In genomic region chr8:46671496-46671895, GRCm38 (mm10) we compare ENCODE assay signal across 9 mouse cellular contexts. TPM values are rescaled to one million over a fixed set of nuclear protein-coding genes. Genes with fewer than 3 reads are reported as not detected.
DNase-seq lines count a peak whose midpoint lies in the region; ATAC-seq and TF ChIP-seq lines count a peak whose summit lies in the region.
"Had no signal": no experiment of that assay in that cellular context is flagged by ENCODE, and none has a peak within 500 bp of the region (broad histone marks: within the 10 kb centered on the region; RNA-seq: fewer than 3 reads in every experiment).

No protein-coding gene starts in this region.

- H3K36me3 ChIP-seq in kidney, postnatal 0 days (ENCODE audit: insufficient read depth, low read length) = no peaks in the 10 kb centered on the region
- no peaks in the 10 kb centered on the region for H3K36me3 ChIP-seq in liver, postnatal 0 days (replicated peaks; ENCODE audit: insufficient read depth, low read length)
- H3K36me3 ChIP-seq: heart, embryonic 15.5 days had no signal

- H3K27ac ChIP-seq in kidney, postnatal 0 days = no peak overlapping the region
- H3K27ac ChIP-seq in liver, postnatal 0 days (ENCODE audit: low read depth) = no peak overlapping the region
- H3K27ac ChIP-seq: heart, embryonic 15.5 days had no signal

- H3K9me3 ChIP-seq in kidney, postnatal 0 days (replicated peaks; ENCODE audit: low read length) = no peaks in the 10 kb centered on the region
- no peaks in the 10 kb centered on the region for H3K9me3 ChIP-seq in liver, postnatal 0 days (ENCODE audit: low read length)
- H3K9me3 ChIP-seq: heart, embryonic 15.5 days had no signal

- H3K4me3 ChIP-seq in kidney, postnatal 0 days (replicated peaks; ENCODE audit: low read depth, low read length) = no peak overlapping the region
- H3K4me3 ChIP-seq in liver, postnatal 0 days (ENCODE audit: low read depth, low read length) = no peak overlapping the region
- H3K4me3 ChIP-seq: heart, embryonic 15.5 days had no signal

- no peak overlapping the region for H3K9ac ChIP-seq in kidney, postnatal 0 days (ENCODE audit: low read depth, low read length)
- H3K9ac ChIP-seq in liver, postnatal 0 days (replicated peaks) = no peak overlapping the region
- H3K9ac ChIP-seq: heart, embryonic 15.5 days had no signal

- DNase-seq in ovary, postnatal 10 days (ENCODE audit: low spot score) = peak; percentile 45
- DNase-seq in ovary, adult 18-20 months (ENCODE audit: low spot score) = no peak
- peak; percentile 47 for DNase-seq in brain, adult 2 months (ENCODE audit: low read depth, low spot score)
- peak; percentile 35 for DNase-seq in forelimb bud, embryonic 11.5 days (ENCODE audit: low read depth, low spot score)
- DNase-seq in kidney, postnatal 0 days (ENCODE audit: low spot score) = peak; percentile 74
- peak; percentile 70 for DNase-seq in liver, postnatal 0 days
- peak; percentile 36 for DNase-seq in right cerebral cortex, postnatal 25 days

- no peaks in the 10 kb centered on the region for H3K4me1 ChIP-seq in kidney, postnatal 0 days (replicated peaks; ENCODE audit: insufficient read depth, low read length)
- H3K4me1 ChIP-seq in liver, postnatal 0 days (ENCODE audit: insufficient read depth) = no peaks in the 10 kb centered on the region
- H3K4me1 ChIP-seq: heart, embryonic 15.5 days had no signal

- no peak overlapping the region for H3K4me2 ChIP-seq in kidney, postnatal 0 days (ENCODE audit: low read length)
- H3K4me2 ChIP-seq in liver, postnatal 0 days (ENCODE audit: low read depth, low read length) = no peak overlapping the region
- H3K4me2 ChIP-seq: heart, embryonic 15.5 days had no signal

- TF ChIP-seq CTCF in kidney, postnatal 0 days (IDR thresholded peaks at IDR 0.05; ENCODE audit: low read depth) = peak; percentile 90
- peak; percentile 84 for TF ChIP-seq CTCF in liver, postnatal 0 days (IDR thresholded peaks at IDR 0.05; ENCODE audit: low read depth)

- 0% methylated on average over 2 of the region's 2 CpGs for WGBS in kidney, postnatal 0 days
- WGBS in liver, postnatal 0 days (ENCODE audit: insufficient replicate concordance) = 2% methylated on average over 2 of the region's 2 CpGs

- TF ChIP-seq EP300 in liver, postnatal 0 days (IDR thresholded peaks at IDR 0.05; ENCODE audit: low read depth) = no peak; the same call in 1 of the 2 replicates

- no peak for ATAC-seq in kidney, postnatal 0 days (replicated peaks; ENCODE audit: low FRiP score, low read depth)
- ATAC-seq in liver, postnatal 0 days = no peak
- no peak for ATAC-seq in monocyte, adult 5-6 weeks (replicated peaks; ENCODE audit: insufficient number of reproducible peaks, low FRiP score, low TSS enrichment, poor library complexity, severe bottlenecking)

- no peaks in the 10 kb centered on the region for H3K27me3 ChIP-seq in kidney, postnatal 0 days (ENCODE audit: insufficient read depth, low read length)
- H3K27me3 ChIP-seq in liver, postnatal 0 days (ENCODE audit: insufficient read depth, low read length) = no peaks in the 10 kb centered on the region
- H3K27me3 ChIP-seq: heart, embryonic 15.5 days had no signal

RNA-seq across cellular contexts. Expression of gene Casp3, which starts 54.4 kb away (rescaled TPM):
- 53.5 and 62.5 TPM in 2 replicates for polyA plus RNA-seq in kidney, postnatal 0 days (2015; fragmentation: Nextera tagmentation; extraction: Ambion mirVana)
- 19.0 and 20.7 TPM in 2 replicates for polyA plus RNA-seq in liver, postnatal 0 days (2015; fragmentation: Nextera tagmentation; extraction: Ambion mirVana)
- 73.4 to 163 TPM (median 146 TPM) in 3 replicates for total RNA-seq in monocyte, adult 5-6 weeks (2017)

RNA-seq across cellular contexts. Expression of gene Primpol, which starts 54.5 kb away (rescaled TPM):
- 9.6 and 10.4 TPM in 2 replicates for polyA plus RNA-seq in kidney, postnatal 0 days (2015; fragmentation: Nextera tagmentation; extraction: Ambion mirVana)
- polyA plus RNA-seq in liver, postnatal 0 days (2015; fragmentation: Nextera tagmentation; extraction: Ambion mirVana) = 4.2 and 4.5 TPM in 2 replicates
- 9.7 to 18.1 TPM (median 9.7 TPM) in 3 replicates for total RNA-seq in monocyte, adult 5-6 weeks (2017)
